Mouse (Mus musculus) myocyte (in vitro differentiated cells): ENCODE data around the gene Thoc7. TPM values are rescaled to one million over a fixed set of nuclear protein-coding genes. Genes with fewer than 3 reads are reported as not detected.
"Not testable (repeated sequence)": the region's sequence is repeated elsewhere in the genome, so short reads cannot be mapped to it uniquely, and the experiment has no call there.

Source experiments
- H3K27me3 ChIP-seq: one replicate; pipeline ENCODE4 v1.6.1; 2011; ENCODE audit not compliant: control insufficient read depth, insufficient read depth, insufficient read length
- H3K36me3 ChIP-seq: one replicate; pipeline ENCODE4 v1.6.1; 2011; ENCODE audit not compliant: control insufficient read depth, insufficient read depth
- H3K4me2 ChIP-seq: one replicate; pipeline ENCODE4 v1.6.1; 2011; ENCODE audit warnings: low read depth, control low read depth
- H3K4me3 ChIP-seq: one replicate; pipeline ENCODE4 v1.5.1; 2011; ENCODE audit warnings: mild to moderate bottlenecking, control low read depth, moderate library complexity
- H3K79me2 ChIP-seq: one replicate; pipeline ENCODE4 v1.6.1; 2011; ENCODE audit not compliant: control insufficient read depth, insufficient read depth
- H3ac ChIP-seq: one replicate; pipeline ENCODE4 v1.6.1; 2011; ENCODE audit not compliant: control insufficient read depth, insufficient read length
- CEBPB ChIP-seq: IDR thresholded peaks from 2 replicates; pipeline ENCODE4 v1.6.1; 2011; ENCODE audit warnings: mild to moderate bottlenecking, moderate library complexity; ENCODE audit not compliant: poor library complexity, insufficient read depth, severe bottlenecking
- E2F4 ChIP-seq: IDR thresholded peaks from one replicate; pipeline ENCODE4 v1.6.1; 2011; ENCODE audit warnings: mild to moderate bottlenecking, control low read depth, moderate library complexity; ENCODE audit not compliant: insufficient read depth
- MAX ChIP-seq: IDR thresholded peaks from one replicate; pipeline ENCODE4 v1.6.1; 2011; ENCODE audit warnings: low read depth, mild to moderate bottlenecking, control low read depth
- MYOD1 ChIP-seq, 3 experiments: IDR thresholded peaks; one replicate each; pipeline ENCODE4 v1.6.1; 2011; ENCODE audit warnings: control low read depth in 2 of 3, low read depth in 2 of 3, mild to moderate bottlenecking in 2 of 3, moderate library complexity in 1 of 3; ENCODE audit not compliant: insufficient read length in 2 of 3, control insufficient read depth in 1 of 3
- MYOG ChIP-seq, 3 experiments: IDR thresholded peaks; one replicate each; pipeline ENCODE4 v1.6.1; 2011; ENCODE audit warnings: control low read depth in 2 of 3, low read depth in 2 of 3, mild to moderate bottlenecking in 2 of 3; ENCODE audit not compliant: insufficient read length in 2 of 3, control insufficient read depth in 1 of 3, insufficient read depth in 1 of 3
- POLR2A ChIP-seq: IDR thresholded peaks from one replicate; pipeline ENCODE4 v1.6.1; 2011; ENCODE audit warnings: low read depth, mild to moderate bottlenecking, control low read depth, moderate library complexity; ENCODE audit not compliant: insufficient read length
- POLR2AphosphoS2 ChIP-seq: IDR thresholded peaks from one replicate; pipeline ENCODE4 v1.6.1; 2011; ENCODE audit warnings: low read depth, control low read depth; ENCODE audit not compliant: insufficient read length
- REST ChIP-seq: IDR thresholded peaks from one replicate; pipeline ENCODE4 v1.6.1; 2011; ENCODE audit warnings: mild to moderate bottlenecking, control low read depth, moderate library complexity; ENCODE audit not compliant: insufficient read depth, insufficient read length
- SRF ChIP-seq: IDR thresholded peaks from one replicate; pipeline ENCODE4 v1.6.1; 2011; ENCODE audit warnings: low read depth; ENCODE audit not compliant: control insufficient read depth, insufficient read length
- TCF12 ChIP-seq: IDR thresholded peaks from one replicate; pipeline ENCODE4 v1.6.1; 2011; ENCODE audit warnings: mild to moderate bottlenecking, control low read depth; ENCODE audit not compliant: poor library complexity, insufficient read depth, severe bottlenecking
- TCF3 ChIP-seq: IDR thresholded peaks from one replicate; pipeline ENCODE4 v1.6.1; 2011; ENCODE audit warnings: low read depth, control low read depth; ENCODE audit not compliant: insufficient read length
- USF1 ChIP-seq: IDR thresholded peaks from one replicate; pipeline ENCODE4 v1.6.1; 2011; ENCODE audit warnings: low read depth, mild to moderate bottlenecking, control low read depth, moderate library complexity
- polyA plus RNA-seq: library from polyadenylated mRNA; unstranded; fragments of >200 nt; fragmentation: generic; extraction: Trizol; gene quantifications from one replicate; pipeline ENCODE4 v1.2.1, GENCODE M21; 2012; ENCODE audit warnings: missing spikeins

Gene Thoc7
- polyA plus RNA-seq, 1 experiment, result 66.5 TPM

DNA sequence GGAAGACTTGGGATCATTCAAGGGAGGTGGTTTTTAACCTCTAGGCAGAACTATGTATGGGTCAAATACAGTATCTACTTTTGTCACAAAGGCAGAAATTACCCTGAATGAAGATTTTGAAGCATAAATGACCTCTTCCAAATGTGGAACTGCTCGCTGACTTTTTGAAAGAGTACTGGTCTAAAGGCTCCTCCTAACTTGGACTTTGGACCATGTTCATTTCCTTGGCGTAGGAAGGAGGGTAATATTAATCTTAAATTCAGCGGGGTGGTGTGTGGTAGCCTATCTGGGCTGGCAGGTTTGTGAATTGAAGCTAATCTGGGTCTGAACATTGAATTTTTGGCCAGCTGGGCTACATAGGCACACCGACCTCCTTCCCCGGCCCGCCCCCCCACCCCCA, 824 bp upstream of the Thoc7 start:
- H3K79me2 ChIP-seq, result peaks cover 33% of the 10 kb centered on the region
- no peak overlapping the region for H3K4me3 ChIP-seq
- TF ChIP-seq USF1, result no peak
- no peak for TF ChIP-seq SRF
- no peak overlapping the region for H3ac ChIP-seq
- H3K36me3 ChIP-seq, result no peaks in the 10 kb centered on the region
- no peaks in the 10 kb centered on the region for H3K27me3 ChIP-seq
- H3K4me2 ChIP-seq, result no peak overlapping the region

DNA sequence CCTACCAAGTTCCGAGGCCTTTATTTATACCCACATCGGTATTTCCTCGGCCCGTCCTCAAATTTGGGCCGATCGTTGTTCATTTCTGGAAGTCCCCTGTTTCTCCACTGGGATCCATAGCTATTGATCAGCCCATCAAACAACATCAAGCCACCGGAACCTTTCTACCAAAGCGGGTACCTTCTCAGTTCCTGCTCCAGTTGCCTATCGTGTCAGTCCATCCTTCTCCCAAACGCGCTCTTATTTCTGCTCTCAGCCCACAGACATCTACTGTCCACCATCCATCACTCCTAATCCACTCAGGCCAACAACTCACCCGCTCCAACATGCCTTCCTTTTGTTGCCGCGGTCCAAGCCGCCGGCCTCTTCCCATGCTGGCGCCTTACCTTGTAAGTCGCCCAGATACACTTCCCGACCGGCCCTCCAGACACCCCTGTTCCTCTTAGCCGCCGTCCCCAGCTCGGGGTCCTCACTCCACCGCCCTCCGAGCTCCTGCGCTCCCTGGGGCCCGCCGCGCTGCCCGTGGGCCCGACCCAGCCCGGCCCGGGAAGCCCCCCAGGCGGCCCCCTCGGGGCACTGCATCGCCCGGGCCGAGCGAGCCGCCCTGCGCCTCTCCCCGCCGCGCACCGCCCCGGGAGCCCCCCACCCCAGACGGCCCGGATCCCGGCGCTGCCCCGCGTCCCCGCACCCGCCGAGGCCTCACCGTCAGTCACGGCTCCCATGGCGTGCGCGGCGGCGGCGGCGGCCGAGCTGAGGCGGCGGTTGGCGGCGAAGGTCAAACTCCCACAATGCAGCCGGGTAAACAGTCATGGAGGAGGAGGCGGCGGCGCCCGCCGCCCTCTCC, 948 bp downstream of the Thoc7 start:
- Histone ChIP-seq H3K27me3 (no peaks in the 10 kb centered on the region), H3ac (peak overlapping the region; percentile 99), H3K79me2 (peaks cover 36% of the 10 kb centered on the region), H3K4me2 (peak overlapping the region; percentile 67), H3K36me3 (no peaks in the 10 kb centered on the region), H3K4me3 (peak overlapping the region; percentile 64)
- no peak for TF ChIP-seq MYOG (IDR thresholded peaks at IDR 0.05; ENCODE audit: control insufficient read depth in 1 of 3, insufficient read depth in 1 of 3, insufficient read length in 2 of 3, low read depth in 2 of 3)
- TF ChIP-seq MAX, result no peak
- no peak for TF ChIP-seq MYOD1 (IDR thresholded peaks at IDR 0.05; ENCODE audit: control insufficient read depth in 1 of 3, insufficient read length in 2 of 3, low read depth in 2 of 3)
- peak; percentile 62 for TF ChIP-seq POLR2A
- no peak for TF ChIP-seq SRF
- peak; percentile 16 for TF ChIP-seq POLR2AphosphoS2
- no peak for TF ChIP-seq E2F4
- no peak for TF ChIP-seq TCF12
- TF ChIP-seq USF1, result no peak
- TF ChIP-seq REST, result no peak
- no peak for TF ChIP-seq TCF3
- TF ChIP-seq CEBPB, result no peak

DNA sequence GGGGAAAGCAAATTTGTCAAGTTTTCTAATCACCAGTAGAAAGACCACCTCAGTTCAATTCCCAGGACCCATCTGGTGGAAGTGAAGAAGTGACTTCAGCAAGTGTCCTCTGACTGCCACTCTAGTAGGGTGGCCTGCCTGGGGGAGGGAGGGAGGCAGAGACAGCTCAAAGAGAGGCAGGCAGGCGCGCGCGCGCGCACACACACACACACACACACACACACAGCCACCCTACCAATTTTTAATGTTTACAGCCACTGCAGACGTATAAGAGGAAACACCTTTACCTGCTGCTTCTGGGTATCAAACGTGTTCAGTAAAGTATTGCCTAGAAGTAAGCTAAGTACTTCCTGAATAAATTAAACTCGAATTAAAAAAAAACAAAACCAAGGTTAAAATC, 1.6 kb downstream of the Thoc7 start:
- H3K27me3 ChIP-seq, result no peaks in the 10 kb centered on the region
- H3ac ChIP-seq, result peak overlapping the region; percentile 99
- TF ChIP-seq SRF (no peak), TCF3 (no peak), TCF12 (no peak), POLR2AphosphoS2 (no peak), POLR2A (no peak), CEBPB (no peak), E2F4 (no peak), MYOG (IDR thresholded peaks at IDR 0.05; ENCODE audit: control insufficient read depth in 1 of 3, insufficient read depth in 1 of 3, insufficient read length in 2 of 3, low read depth in 2 of 3) (no peak), MYOD1 (IDR thresholded peaks at IDR 0.05; ENCODE audit: control insufficient read depth in 1 of 3, insufficient read length in 2 of 3, low read depth in 2 of 3) (no peak)
- H3K79me2 ChIP-seq, result peaks cover 42% of the 10 kb centered on the region
- no peaks in the 10 kb centered on the region for H3K36me3 ChIP-seq
- H3K4me3 ChIP-seq, result peak overlapping the region; percentile 64
- peak overlapping the region; percentile 67 for H3K4me2 ChIP-seq

DNA sequence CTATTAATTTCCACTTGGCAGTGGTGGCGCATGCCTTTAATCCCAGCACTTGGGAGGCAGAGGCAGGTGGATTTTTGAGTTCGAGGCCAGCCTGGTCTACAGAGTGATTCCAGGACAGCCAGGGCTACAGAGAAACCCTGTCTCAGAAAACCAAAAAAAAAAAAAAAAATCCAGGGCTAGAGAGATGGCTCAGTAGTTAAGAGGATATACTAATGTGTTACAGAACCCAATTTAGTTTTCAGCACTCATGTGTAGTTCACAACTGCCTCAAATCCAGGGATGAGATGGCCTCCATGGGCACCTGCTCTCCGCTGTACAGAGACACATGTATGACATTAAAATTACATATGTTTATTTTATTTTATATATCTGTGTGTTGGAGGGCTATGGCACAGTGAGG, 9.5 kb downstream of the Thoc7 start:
- H3K36me3 ChIP-seq, result peaks cover 22% of the 10 kb centered on the region
- H3ac ChIP-seq, H3K4me3 ChIP-seq, H3K4me2 ChIP-seq, H3K27me3 ChIP-seq: not testable (repeated sequence)
- peaks cover 10% of the 10 kb centered on the region for H3K79me2 ChIP-seq

DNA sequence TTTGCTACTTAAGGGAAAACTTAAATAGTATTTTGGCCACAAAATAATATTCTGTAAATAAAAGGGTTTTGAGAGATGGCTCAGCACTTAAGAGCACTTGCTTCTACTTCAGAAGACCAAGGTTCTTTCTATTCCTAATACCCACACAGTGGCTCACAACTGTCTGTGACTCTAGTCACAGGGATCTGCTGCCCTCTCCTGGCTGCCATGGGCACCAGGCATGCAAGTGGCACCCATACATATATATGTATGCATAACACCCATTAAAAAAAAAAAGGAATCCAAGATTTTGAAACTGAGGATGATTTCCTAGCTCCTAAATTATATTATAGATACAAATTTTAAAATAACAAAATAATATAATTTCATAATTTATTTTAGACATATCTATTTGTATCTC, 11.3 kb downstream of the Thoc7 start:
- Histone ChIP-seq H3K4me2 (no peak overlapping the region), H3K36me3 (peaks cover 22% of the 10 kb centered on the region), H3ac (no peak overlapping the region)

More for the DNA sequence above, 11.3 kb downstream of the Thoc7 start:
- TF ChIP-seq E2F4, result no peak
- TF ChIP-seq MYOD1 (IDR thresholded peaks at IDR 0.05; ENCODE audit: control insufficient read depth in 1 of 3, insufficient read length in 2 of 3, low read depth in 2 of 3), result no peak
- no peak for TF ChIP-seq REST
- TF ChIP-seq USF1, result no peak
- TF ChIP-seq SRF, result no peak
- no peak for TF ChIP-seq POLR2AphosphoS2
- Histone ChIP-seq H3K4me3 (no peak overlapping the region), H3K27me3 (no peaks in the 10 kb centered on the region), H3K79me2 (peaks cover 6% of the 10 kb centered on the region)
